Mouse (Mus musculus) liver, embryonic 12.5 days (tissue): ENCODE data around the gene Ndufb4. TPM values are rescaled to one million over a fixed set of nuclear protein-coding genes. Genes with fewer than 3 reads are reported as not detected.

Experiments used
- ATAC-seq: fragments of 200-750 bp; cut with Nextera tagmentation; 2 replicates; pipeline ENCODE4 v1.8.0; 2017; ENCODE audit warnings: moderate number of reproducible peaks, mild to moderate bottlenecking, moderate library complexity
- H3K27ac ChIP-seq: fragments of 300-500 bp; sonication (generic); 2 replicates; pipeline ENCODE4 v1.5.1; 2016; ENCODE audit warnings: mild to moderate bottlenecking
- H3K27me3 ChIP-seq: fragments of 300-500 bp; sonication (generic); replicated peaks from 2 replicates; pipeline ENCODE4 v1.6.1; 2016; ENCODE audit warnings: mild to moderate bottlenecking, moderate library complexity
- H3K36me3 ChIP-seq: fragments of 300-500 bp; sonication (generic); 2 replicates; pipeline ENCODE4 v1.6.1; 2016; ENCODE audit warnings: mild to moderate bottlenecking, moderate library complexity
- H3K4me1 ChIP-seq: fragments of 300-500 bp; sonication (generic); 2 replicates; pipeline ENCODE4 v1.6.1; 2016
- H3K4me2 ChIP-seq: fragments of 300-500 bp; sonication (generic); 2 replicates; pipeline ENCODE4 v1.6.1; 2016; ENCODE audit warnings: mild to moderate bottlenecking, moderate library complexity
- H3K4me3 ChIP-seq: fragments of 300-500 bp; sonication (generic); 2 replicates; pipeline ENCODE4 v1.5.1; 2016; ENCODE audit warnings: mild to moderate bottlenecking, moderate library complexity
- H3K9ac ChIP-seq: fragments of 300-500 bp; sonication (generic); 2 replicates; pipeline ENCODE4 v1.6.1; 2016; ENCODE audit warnings: mild to moderate bottlenecking, moderate library complexity
- H3K9me3 ChIP-seq: fragments of 300-500 bp; sonication (generic); replicated peaks from 2 replicates; pipeline ENCODE4 v1.6.1; 2016; ENCODE audit warnings: mild to moderate bottlenecking, moderate library complexity
- WGBS: fragments of 180-500 bp; shearing (Covaris S2); methylation state at CpG from one replicate; pipeline ENCODE4 v1.1.7; 2016; ENCODE audit not compliant: insufficient replicate concordance; 5-methylcytosine and 5-hydroxymethylcytosine counted together
- polyA plus RNA-seq: library from polyadenylated mRNA; unstranded; fragments of >200 nt; fragmentation: Nextera tagmentation; extraction: Ambion mirVana; gene quantifications from 2 replicates; pipeline ENCODE4 v1.2.1, GENCODE M21; 2016

The Ndufb4 gene
- polyA plus RNA-seq, 1 experiment from 2014 or later, result 56.6 TPM

DNA sequence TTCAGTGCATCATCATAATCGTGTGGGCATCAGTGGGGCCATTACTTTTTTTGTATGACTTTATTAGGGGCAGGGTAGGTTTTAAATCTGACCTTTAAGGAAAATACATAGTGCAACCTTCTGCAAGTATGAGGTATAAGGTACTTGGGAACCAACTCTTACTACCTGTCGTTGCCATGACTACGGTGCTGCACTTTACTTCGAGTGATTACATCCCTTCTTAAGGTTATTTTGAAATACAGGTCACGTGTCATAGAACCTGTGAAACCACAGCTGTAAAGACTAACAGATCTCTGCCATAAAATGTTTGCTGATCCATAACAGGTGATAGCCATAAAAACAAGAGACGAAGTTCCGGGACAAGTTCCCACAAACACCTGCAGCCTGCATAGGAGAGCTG, 55.8 kb downstream of the Ndufb4 start:
- Histone ChIP-seq H3K4me3 (no peak overlapping the region), H3K27me3 (no peaks in the 10 kb centered on the region), H3K9me3 (no peaks in the 10 kb centered on the region), H3K36me3 (no peaks in the 10 kb centered on the region), H3K4me2 (no peak overlapping the region), H3K27ac (no peak overlapping the region), H3K4me1 (no peaks in the 10 kb centered on the region), H3K9ac (no peak overlapping the region)
- no peak for ATAC-seq
- 83% methylated on average over 7 of the region's 7 CpGs for WGBS

DNA sequence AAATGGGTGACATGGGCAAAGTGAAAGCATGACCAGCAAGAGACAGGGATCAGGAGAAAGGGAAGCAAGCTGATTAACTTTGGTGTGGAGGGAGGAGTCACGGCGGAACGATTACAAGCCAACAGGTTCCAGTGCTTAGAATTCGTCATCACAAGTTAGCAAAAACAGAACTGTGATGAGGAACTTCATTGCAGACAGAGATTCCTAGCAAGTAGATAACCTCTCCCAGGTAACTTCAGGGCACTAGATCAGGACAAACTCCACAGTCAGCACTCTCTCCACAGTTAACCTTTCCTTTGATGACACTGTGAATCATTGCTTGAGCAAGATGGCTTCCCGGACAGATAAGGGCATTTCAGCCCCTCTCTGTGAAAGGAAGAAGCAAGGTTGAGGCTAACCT, 56.8 kb downstream of the Ndufb4 start:
- WGBS, result 46% methylated on average over 5 of the region's 5 CpGs
- Histone ChIP-seq H3K4me3 (no peak overlapping the region), H3K27ac (no peak overlapping the region), H3K4me1 (no peaks in the 10 kb centered on the region), H3K9me3 (no peaks in the 10 kb centered on the region), H3K4me2 (no peak overlapping the region), H3K9ac (no peak overlapping the region), H3K27me3 (no peaks in the 10 kb centered on the region), H3K36me3 (no peaks in the 10 kb centered on the region)
- no peak for ATAC-seq

Other genes with a start within 250 kb of the Ndufb4 start
- 18.1 and 18.3 TPM in 2 replicates for gene Gtf2e1, start 114.7 kb downstream of the Ndufb4 start, polyA plus RNA-seq
- gene Rabl3, start 114.6 kb downstream of the Ndufb4 start, polyA plus RNA-seq, result 19.8 and 20.8 TPM in 2 replicates
- 17.8 and 19.5 TPM in 2 replicates for gene Hgd, start 74.3 kb downstream of the Ndufb4 start, polyA plus RNA-seq
- 44.7 and 54.2 TPM in 2 replicates for gene Fstl1, start 122.4 kb upstream of the Ndufb4 start, polyA plus RNA-seq
- not detected in 2 replicates for gene Gm36028, start 206.7 kb upstream of the Ndufb4 start, polyA plus RNA-seq
- 22.0 and 22.2 TPM in 2 replicates for gene Lrrc58, start 213.9 kb upstream of the Ndufb4 start, polyA plus RNA-seq